Mouse (Mus musculus) R1 (cell line): Measurements from ENCODE around the gene Cfap100.

ENCODE experiments used
- DNase-seq: peaks from one replicate; pipeline ENCODE4 v3.0.0-alpha.2; 2018; ENCODE audit warnings: low read depth, low spot score

Gene Cfap100

GRCm38 (mm10) chr6:90377708-90378107, 50.9 kb downstream of the Cfap100 start:
- DNase-seq = no peak

- no peak for DNase-seq
Measured at GRCm38 (mm10) chr6:90374647-90375046, 54.0 kb downstream of the Cfap100 start.

- peak; percentile 79 for DNase-seq
Measured at GRCm38 (mm10) chr6:90369725-90370553, 58.7 kb downstream of the Cfap100 start.

GRCm38 (mm10) chr6:90368976-90369724, 59.4 kb downstream of the Cfap100 start, which contains the start of gene Zxdc:
Gene Zxdc, plus strand, starts transcription at chr6:90369492.
- peak; percentile 98 for DNase-seq

GRCm38 (mm10) chr6:90363301-90363700, 65.3 kb downstream of the Cfap100 start:
- DNase-seq = no peak

- peak; percentile 44 for DNase-seq
Measured at GRCm38 (mm10) chr6:90360922-90361614, 67.5 kb downstream of the Cfap100 start.

GRCm38 (mm10) chr6:90360024-90360781, 68.4 kb downstream of the Cfap100 start:
- peak; percentile 31 for DNase-seq

GRCm38 (mm10) chr6:90359445-90359844, 69.2 kb downstream of the Cfap100 start:
- no peak for DNase-seq

GRCm38 (mm10) chr6:90358142-90358541, 70.5 kb downstream of the Cfap100 start:
- no peak for DNase-seq
